Mouse (Mus musculus) urinary bladder, postnatal 25 days (tissue): ENCODE data around the gene Srrm1.
A peak's percentile ranks its signal among the peaks of the same experiment; 100 is the strongest.
"Not testable (repeated sequence)": the region's sequence is repeated elsewhere in the genome, so short reads cannot be mapped to it uniquely, and the experiment has no call there.

Experiments
- DNase-seq: peaks from one replicate; pipeline ENCODE4 v3.0.0; 2022; ENCODE audit warnings: low spot score

Gene Srrm1

GRCm38 (mm10) chr4:135300248-135301041 lies 52.7 kb downstream of the Srrm1 start:
- no peak for DNase-seq

- no peak for DNase-seq
These were observed 54.4 kb downstream of the Srrm1 start for GRCm38 (mm10) chr4:135298680-135299079.

- DNase-seq = no peak
These were observed 55.1 kb downstream of the Srrm1 start for GRCm38 (mm10) chr4:135297931-135298546.

GRCm38 (mm10) chr4:135297146-135297545 lies 56.0 kb downstream of the Srrm1 start:
- no peak for DNase-seq

GRCm38 (mm10) chr4:135296565-135296964 lies 56.6 kb downstream of the Srrm1 start:
- no peak for DNase-seq

- no peak for DNase-seq
These were observed 59.3 kb downstream of the Srrm1 start for GRCm38 (mm10) chr4:135293813-135294212.

- DNase-seq = no peak
These were observed 60.5 kb downstream of the Srrm1 start for GRCm38 (mm10) chr4:135292477-135293089.

GRCm38 (mm10) chr4:135291841-135292240 lies 61.3 kb downstream of the Srrm1 start:
- no peak for DNase-seq

- DNase-seq = no peak
These were observed 61.9 kb downstream of the Srrm1 start for GRCm38 (mm10) chr4:135291199-135291598.

- no peak for DNase-seq
These were observed 65.1 kb downstream of the Srrm1 start for GRCm38 (mm10) chr4:135287975-135288374.

GRCm38 (mm10) chr4:135286833-135287395 lies 66.2 kb downstream of the Srrm1 start:
- DNase-seq = no peak

GRCm38 (mm10) chr4:135286033-135286622 lies 67.0 kb downstream of the Srrm1 start:
- no peak for DNase-seq

- no peak for DNase-seq
These were observed 67.7 kb downstream of the Srrm1 start for GRCm38 (mm10) chr4:135285436-135285835.

GRCm38 (mm10) chr4:135283875-135284274 lies 69.2 kb downstream of the Srrm1 start:
- no peak for DNase-seq

GRCm38 (mm10) chr4:135283417-135283816 lies 69.7 kb downstream of the Srrm1 start:
- no peak for DNase-seq

- DNase-seq = no peak
These were observed 70.3 kb downstream of the Srrm1 start for GRCm38 (mm10) chr4:135282651-135283290.

- not testable (repeated sequence) for DNase-seq
These were observed 73.1 kb downstream of the Srrm1 start for GRCm38 (mm10) chr4:135280016-135280415.

GRCm38 (mm10) chr4:135276681-135277379 lies 76.3 kb downstream of the Srrm1 start:
- no peak for DNase-seq

GRCm38 (mm10) chr4:135274761-135275160 lies 78.4 kb downstream of the Srrm1 start:
- no peak for DNase-seq

GRCm38 (mm10) chr4:135273307-135273682 lies 79.8 kb downstream of the Srrm1 start:
- DNase-seq = peak; percentile 28

- DNase-seq = peak; percentile 100
These were observed 80.3 kb downstream of the Srrm1 start, which contains the start of gene Clic4 for GRCm38 (mm10) chr4:135272640-135273306. Clic4 (minus strand) TSS chr4:135272814.
